ENCODE assay signal across 10 mouse cellular contexts in genomic region chr11:113951616-113951988, GRCm38 (mm10).
DNase-seq lines count a peak whose midpoint lies in the region; ATAC-seq and TF ChIP-seq lines count a peak whose summit lies in the region.
"Had no signal": no experiment of that assay in that cellular context is flagged by ENCODE, and none has a peak within 500 bp of the region (broad histone marks: within the 10 kb centered on the region; RNA-seq: fewer than 3 reads in every experiment).

No protein-coding gene starts in this region.

- H3K4me1 ChIP-seq in hindbrain, embryonic 11.5 days (replicated peaks; ENCODE audit: control insufficient read depth, insufficient read depth, low read length) = 0 out of 2 replicates have a peak, but pooled peaks cover 11% of the 10 kb centered on the region
- H3K4me1 ChIP-seq in midbrain, postnatal 0 days (ENCODE audit: insufficient read depth, low read length) = peaks cover 16% of the 10 kb centered on the region; the same call in 1 of the 2 replicates
- peaks cover 16% of the 10 kb centered on the region for H3K4me1 ChIP-seq in heart, embryonic 10.5 days

- 41% methylated on average over 15 of the region's 15 CpGs for WGBS in hindbrain, embryonic 11.5 days
- 24% methylated on average over 15 of the region's 15 CpGs for WGBS in midbrain, postnatal 0 days
- WGBS in heart, embryonic 10.5 days = 84% methylated on average over 15 of the region's 15 CpGs

- no peaks in the 10 kb centered on the region for H3K9me3 ChIP-seq in hindbrain, embryonic 11.5 days (ENCODE audit: control insufficient read depth, low read length)
- no peaks in the 10 kb centered on the region for H3K9me3 ChIP-seq in midbrain, postnatal 0 days (ENCODE audit: low read length)
- H3K9me3 ChIP-seq in heart, embryonic 10.5 days = no peaks in the 10 kb centered on the region
- H3K9me3 ChIP-seq: lung, embryonic 15.5 days had no signal

- no peak overlapping the region for H3K9ac ChIP-seq in hindbrain, embryonic 11.5 days (ENCODE audit: low read depth, low read length)
- no peak overlapping the region for H3K9ac ChIP-seq in midbrain, postnatal 0 days (replicated peaks; ENCODE audit: low read length, poor library complexity, severe bottlenecking)
- H3K9ac ChIP-seq: limb, embryonic 12.5 days; lung, embryonic 15.5 days had no signal

- H3K36me3 ChIP-seq in hindbrain, embryonic 11.5 days (ENCODE audit: control insufficient read depth, insufficient read depth, low read length) = no peaks in the 10 kb centered on the region
- no peaks in the 10 kb centered on the region for H3K36me3 ChIP-seq in midbrain, postnatal 0 days (ENCODE audit: insufficient read depth, low read length)
- no peaks in the 10 kb centered on the region for H3K36me3 ChIP-seq in heart, embryonic 10.5 days
- H3K36me3 ChIP-seq: limb, embryonic 12.5 days; lung, embryonic 15.5 days had no signal

- DNase-seq in cerebellum, adult 11 months = peak; percentile 50
- peak; percentile 71 for DNase-seq in cerebellum, adult 9-10 months
- no peak for DNase-seq in hindbrain, embryonic 11.5 days (ENCODE audit: low spot score)
- DNase-seq in midbrain, postnatal 0 days (ENCODE audit: low spot score) = peak; percentile 69
- no peak for DNase-seq in heart, embryonic 10.5 days (ENCODE audit: low spot score)
- no peak for DNase-seq in kidney, postnatal 10 days
- DNase-seq: heart, adult 18-20 months had no signal

- H3K4me2 ChIP-seq in hindbrain, embryonic 11.5 days (replicated peaks; ENCODE audit: low read depth, low read length) = no peak overlapping the region
- no peak overlapping the region for H3K4me2 ChIP-seq in midbrain, postnatal 0 days (ENCODE audit: low read depth, low read length, poor library complexity, severe bottlenecking)
- H3K4me2 ChIP-seq: limb, embryonic 12.5 days; lung, embryonic 15.5 days had no signal

- ATAC-seq in hindbrain, embryonic 11.5 days (ENCODE audit: low FRiP score) = peak; percentile 72
- peak; percentile 56; the same call in 1 of the 2 replicates for ATAC-seq in midbrain, postnatal 0 days (ENCODE audit: low FRiP score)
- ATAC-seq in inflammation-experienced regulatory T-cells, adult 6 months = no peak

- TF ChIP-seq CTCF in midbrain, postnatal 0 days (IDR thresholded peaks at IDR 0.05) = no peak

- no peak overlapping the region for H3K4me3 ChIP-seq in hindbrain, embryonic 11.5 days (ENCODE audit: low read depth, low read length)
- H3K4me3 ChIP-seq in midbrain, postnatal 0 days (ENCODE audit: low read depth, low read length) = no peak overlapping the region
- H3K4me3 ChIP-seq in heart, embryonic 10.5 days = no peak overlapping the region
- H3K4me3 ChIP-seq: limb, embryonic 12.5 days; lung, embryonic 15.5 days had no signal

- H3K27me3 ChIP-seq in hindbrain, embryonic 11.5 days (ENCODE audit: control insufficient read depth, insufficient read depth, low read length) = no peaks in the 10 kb centered on the region
- no peaks in the 10 kb centered on the region for H3K27me3 ChIP-seq in midbrain, postnatal 0 days (ENCODE audit: insufficient read depth, low read length)
- H3K27me3 ChIP-seq in heart, embryonic 10.5 days (ENCODE audit: insufficient read depth, poor library complexity, severe bottlenecking) = 0 out of 2 replicates have a peak, but pooled peaks cover 2% of the 10 kb centered on the region
- H3K27me3 ChIP-seq: lung, embryonic 15.5 days had no signal

- no peak overlapping the region for H3K27ac ChIP-seq in hindbrain, embryonic 11.5 days (ENCODE audit: low read depth, low read length)
- H3K27ac ChIP-seq in midbrain, postnatal 0 days (ENCODE audit: low read depth, low read length) = no peak overlapping the region
- no peak overlapping the region for H3K27ac ChIP-seq in heart, embryonic 10.5 days
- H3K27ac ChIP-seq: limb, embryonic 12.5 days; lung, embryonic 15.5 days had no signal

Comparison
In these comparisons a context has a peak if more than half of its experiments do, and no peak if none do; other contexts are left out.
1. DNase-seq: peak in cerebellum, adult 11 months (single experiment), cerebellum, adult 9-10 months (single experiment) and midbrain, postnatal 0 days (single experiment); none in hindbrain, embryonic 11.5 days (single experiment), heart, embryonic 10.5 days (single experiment) and kidney, postnatal 10 days (single experiment).